ENCODE assay signal across 26 mouse cellular contexts in the genomic region with DNA sequence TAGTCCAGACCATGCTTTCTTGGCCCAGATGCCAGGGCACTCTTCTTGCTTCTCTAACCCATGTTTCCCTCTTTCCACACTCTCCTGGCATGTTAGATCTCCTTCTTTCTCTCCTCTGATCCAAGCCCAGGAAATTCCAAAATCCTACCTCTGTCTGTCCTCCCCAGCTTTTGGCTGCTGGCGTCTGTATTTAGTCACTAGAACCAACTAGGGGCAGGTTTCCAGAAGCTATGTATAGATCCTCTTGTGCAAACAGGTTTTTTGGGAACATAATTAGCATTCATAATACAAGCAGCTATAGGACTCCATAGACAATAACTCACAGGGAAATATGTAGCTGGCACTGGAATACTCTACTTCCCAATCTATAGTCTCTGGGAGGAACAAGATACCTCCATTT. TPM values are rescaled to one million over a fixed set of nuclear protein-coding genes. Genes with fewer than 3 reads are reported as not detected.
DNase-seq lines count a peak whose midpoint lies in the region; ATAC-seq lines count a peak whose summit lies in the region.
"Had no signal": no experiment of that assay in that cellular context is flagged by ENCODE, and none has a peak within 500 bp of the region (broad histone marks: within the 10 kb centered on the region; RNA-seq: fewer than 3 reads in every experiment).

No protein-coding gene starts in this region.

- no peak for DNase-seq in frontal cortex, postnatal 25 days (ENCODE audit: low spot score in 2 of 2)
- DNase-seq in left cerebral cortex, adult 18-20 months (ENCODE audit: low spot score in 2 of 2), result peak; percentile 3 to 6
- DNase-seq in left cerebral cortex, postnatal 10 days (ENCODE audit: extremely low spot score in 1 of 2, low spot score in 2 of 2), result no peak
- DNase-seq in brain, adult 2 months (ENCODE audit: low read depth, low spot score), result peak; percentile 52
- DNase-seq in urinary bladder, postnatal 10 days (ENCODE audit: low spot score), result no peak
- DNase-seq: adrenal gland, adult 8-10 months; adrenal gland, postnatal 14 days; adrenal gland, postnatal 36 days; B cell, adult 2 months; cerebellum, adult 11 months; cerebellum, adult 18-20 months; cerebellum, adult 8-10 months; cerebellum, adult 9-11 months; cerebellum, postnatal 14 days; cerebellum, postnatal 36 days; embryo, embryonic 11 days had no signal

- intact Hi-C loops in left cerebral cortex, postnatal 10 days (cut with DNase I), result no loop called here

- ATAC-seq in frontal cortex, adult (ENCODE audit: low TSS enrichment), result peak; percentile 91
- ATAC-seq: activated CD4-positive, CD25-positive, alpha-beta regulatory T cell, adult 4 months; CD4-positive, CD25-positive, alpha-beta regulatory T cell, adult 4 months; forebrain, embryonic 14.5 days; forebrain, embryonic 16.5 days; Patski had no signal

RNA-seq across cellular contexts. Expression of gene Olfr774, which starts 5.3 kb away (rescaled TPM):
- total RNA-seq in left cerebral cortex, adult 18-20 months (2021), result not detected
- not detected for total RNA-seq in left cerebral cortex, postnatal 10 days (2021)
- total RNA-seq: adrenal gland, adult 18-20 months; adrenal gland, adult 8-10 months; adrenal gland, postnatal 14 days; adrenal gland, postnatal 36 days; CH12.LX; common myeloid progenitor, adult 5-6 weeks; G1E had no signal

RNA-seq across cellular contexts. Expression of gene Olfr775, which starts 17.5 kb away (rescaled TPM):
- not detected for total RNA-seq in left cerebral cortex, adult 18-20 months (2021)
- total RNA-seq in left cerebral cortex, postnatal 10 days (2021), result not detected
- total RNA-seq: adrenal gland, adult 18-20 months; adrenal gland, postnatal 14 days; adrenal gland, postnatal 36 days; CH12.LX; common myeloid progenitor, adult 5-6 weeks had no signal

RNA-seq across cellular contexts. Expression of gene Olfr776, which starts 28.2 kb away (rescaled TPM):
- not detected for total RNA-seq in left cerebral cortex, adult 18-20 months (2021)
- not detected for total RNA-seq in left cerebral cortex, postnatal 10 days (2021)
- total RNA-seq: adrenal gland, adult 18-20 months; adrenal gland, adult 8-10 months; adrenal gland, postnatal 14 days; adrenal gland, postnatal 36 days; CH12.LX; common myeloid progenitor, adult 5-6 weeks had no signal

RNA-seq across cellular contexts. Expression of gene Olfr777, which starts 40.5 kb away (rescaled TPM):
- not detected for total RNA-seq in left cerebral cortex, adult 18-20 months (2021)
- not detected for total RNA-seq in left cerebral cortex, postnatal 10 days (2021)
- total RNA-seq: adrenal gland, adult 18-20 months; adrenal gland, adult 8-10 months; adrenal gland, postnatal 14 days; adrenal gland, postnatal 36 days; CH12.LX; common myeloid progenitor, adult 5-6 weeks had no signal

RNA-seq across cellular contexts. Expression of gene Olfr773, which starts 43.5 kb away (rescaled TPM):
- not detected for total RNA-seq in left cerebral cortex, adult 18-20 months (2021)
- not detected for total RNA-seq in left cerebral cortex, postnatal 10 days (2021)
- total RNA-seq: adrenal gland, adult 18-20 months; adrenal gland, adult 8-10 months; adrenal gland, postnatal 14 days; adrenal gland, postnatal 36 days; CH12.LX; common myeloid progenitor, adult 5-6 weeks; G1E had no signal

Comparison
In these comparisons a context has a peak if more than half of its experiments do, and no peak if none do; other contexts are left out.
1. DNase-seq: peak in left cerebral cortex, adult 18-20 months (2 of 2) and brain, adult 2 months (single experiment); none in frontal cortex, postnatal 25 days (0 of 2), left cerebral cortex, postnatal 10 days (0 of 2) and urinary bladder, postnatal 10 days (single experiment).